Mouse (Mus musculus): ENCODE results near the gene Asic2. TPM values are rescaled to one million over a fixed set of nuclear protein-coding genes. Genes with fewer than 3 reads are reported as not detected.

Gene Asic2
- total and polyA plus RNA-seq, 3 experiments, result not detected

- Histone ChIP-seq H3K79me2 (ENCODE audit: control insufficient read depth, insufficient read depth, low read length, poor library complexity) (no peaks in the 10 kb centered on the region), H3K4me1 (ENCODE audit: control insufficient read depth in 1 of 2, insufficient read depth in 2 of 2, low read length in 2 of 2) (no peaks in the 10 kb centered on the region), H3K27ac (ENCODE audit: control insufficient read depth, low read depth, low read length) (no peak overlapping the region), H3K27me3 (ENCODE audit: control insufficient read depth in 1 of 2, insufficient read depth in 2 of 2, low read length in 2 of 2) (no peaks in the 10 kb centered on the region), H3K9ac (ENCODE audit: control insufficient read depth, low read depth, low read length, poor library complexity, severe bottlenecking) (no peak overlapping the region), H3K4me3 (ENCODE audit: control insufficient read depth in 1 of 2, insufficient read depth in 1 of 2, low read depth in 2 of 2, low read length in 2 of 2) (no peak overlapping the region), H3K9me3 (replicated peaks; ENCODE audit: insufficient read depth, low read length) (no peaks in the 10 kb centered on the region), H3K36me3 (ENCODE audit: control insufficient read depth in 1 of 2, insufficient read depth in 2 of 2, low read length in 2 of 2) (no peaks in the 10 kb centered on the region)
- TF ChIP-seq ZKSCAN1 (IDR thresholded peaks at IDR 0.05; ENCODE audit: low read depth, low read length) (no peak), TBP (IDR thresholded peaks at IDR 0.05; ENCODE audit: low read depth, low read length) (no peak), BHLHE40 (IDR thresholded peaks at IDR 0.05; ENCODE audit: borderline replicate concordance, low read depth, low read length) (no peak), ZNF384 (IDR thresholded peaks at IDR 0.05; ENCODE audit: low read depth, low read length) (no peak), JUND (IDR thresholded peaks at IDR 0.05; ENCODE audit: low read depth, low read length) (no peak), NELFE (IDR thresholded peaks at IDR 0.05; ENCODE audit: low read depth, low read length) (no peak), E2F4 (IDR thresholded peaks at IDR 0.05; ENCODE audit: borderline replicate concordance, low read depth, low read length) (no peak), EP300 (IDR thresholded peaks at IDR 0.05; ENCODE audit: low read depth in 1 of 2, low read length in 2 of 2) (no peak)
- DNase-seq (ENCODE audit: low read depth, low spot score), result no peak
Measured at GRCm38 (mm10) chr11:81647828-81648227, 320.4 kb downstream of the Asic2 start.

- Histone ChIP-seq H3K9ac (ENCODE audit: control insufficient read depth, low read depth, low read length, poor library complexity, severe bottlenecking) (no peak overlapping the region), H3K4me3 (ENCODE audit: control insufficient read depth in 1 of 2, insufficient read depth in 1 of 2, low read depth in 2 of 2, low read length in 2 of 2) (no peak overlapping the region), H3K9me3 (replicated peaks; ENCODE audit: insufficient read depth, low read length) (no peaks in the 10 kb centered on the region), H3K79me2 (ENCODE audit: control insufficient read depth, insufficient read depth, low read length, poor library complexity) (no peaks in the 10 kb centered on the region), H3K27ac (ENCODE audit: control insufficient read depth, low read depth, low read length) (no peak overlapping the region), H3K27me3 (ENCODE audit: control insufficient read depth in 1 of 2, insufficient read depth in 2 of 2, low read length in 2 of 2) (no peaks in the 10 kb centered on the region), H3K36me3 (ENCODE audit: control insufficient read depth in 1 of 2, insufficient read depth in 2 of 2, low read length in 2 of 2) (no peaks in the 10 kb centered on the region), H3K4me1 (ENCODE audit: control insufficient read depth in 1 of 2, insufficient read depth in 2 of 2, low read length in 2 of 2) (no peaks in the 10 kb centered on the region)
- no peak for TF ChIP-seq RAD21 (IDR thresholded peaks at IDR 0.05; ENCODE audit: low read depth, low read length)
- no peak for TF ChIP-seq POLR2AphosphoS2 (IDR thresholded peaks at IDR 0.05; ENCODE audit: low read length)
- no peak for TF ChIP-seq MAX (IDR thresholded peaks at IDR 0.05; ENCODE audit: low read length)
- peak in 1 of 3 experiments; percentile 3; a peak in 1 of 6 replicates for TF ChIP-seq CTCF (IDR thresholded peaks at IDR 0.05 in 2 of 3, conservative IDR thresholded peaks at IDR 0.05 in 1 of 3; ENCODE audit: control insufficient read depth in 1 of 3, insufficient read depth in 1 of 3, low read depth in 2 of 3, low read length in 3 of 3, poor library complexity in 1 of 3, severe bottlenecking in 1 of 3)
- TF ChIP-seq HCFC1 (IDR thresholded peaks at IDR 0.05; ENCODE audit: low read depth, low read length), result no peak
- DNase-seq (ENCODE audit: low read depth, low spot score), result no peak
Measured at GRCm38 (mm10) chr11:81645549-81645948, 322.7 kb downstream of the Asic2 start.

- Histone ChIP-seq H3K27ac (ENCODE audit: control insufficient read depth, low read depth, low read length) (no peak overlapping the region), H3K27me3 (ENCODE audit: control insufficient read depth in 1 of 2, insufficient read depth in 2 of 2, low read length in 2 of 2) (no peaks in the 10 kb centered on the region), H3K9ac (ENCODE audit: control insufficient read depth, low read depth, low read length, poor library complexity, severe bottlenecking) (no peak overlapping the region), H3K4me1 (ENCODE audit: control insufficient read depth in 1 of 2, insufficient read depth in 2 of 2, low read length in 2 of 2) (no peaks in the 10 kb centered on the region), H3K79me2 (ENCODE audit: control insufficient read depth, insufficient read depth, low read length, poor library complexity) (no peaks in the 10 kb centered on the region), H3K9me3 (replicated peaks; ENCODE audit: insufficient read depth, low read length) (no peaks in the 10 kb centered on the region), H3K36me3 (ENCODE audit: control insufficient read depth in 1 of 2, insufficient read depth in 2 of 2, low read length in 2 of 2) (no peaks in the 10 kb centered on the region), H3K4me3 (ENCODE audit: control insufficient read depth in 1 of 2, insufficient read depth in 1 of 2, low read depth in 2 of 2, low read length in 2 of 2) (no peak overlapping the region)
- TF ChIP-seq UBTF (IDR thresholded peaks at IDR 0.05; ENCODE audit: borderline replicate concordance, insufficient read depth, low read depth, low read length) (no peak), GABPA (IDR thresholded peaks at IDR 0.05; ENCODE audit: low read depth, low read length) (no peak), SMC3 (IDR thresholded peaks at IDR 0.05; ENCODE audit: low read depth, low read length) (no peak), RAD21 (IDR thresholded peaks at IDR 0.05; ENCODE audit: low read depth, low read length) (no peak), POLR2AphosphoS5 (IDR thresholded peaks at IDR 0.05; ENCODE audit: borderline replicate concordance, low read depth, low read length) (no peak), USF2 (IDR thresholded peaks at IDR 0.05; ENCODE audit: borderline replicate concordance in 1 of 2, insufficient read depth in 1 of 2, low read depth in 1 of 2, low read length in 2 of 2) (no peak), ZC3H11A (IDR thresholded peaks at IDR 0.05; ENCODE audit: low read depth, low read length) (no peak), MAZ (IDR thresholded peaks at IDR 0.05; ENCODE audit: low read depth, low read length) (no peak), KAT2A (conservative IDR thresholded peaks at IDR 0.05; ENCODE audit: low read depth, low read length) (no peak), JUND (IDR thresholded peaks at IDR 0.05; ENCODE audit: low read depth, low read length) (no peak), SIN3A (IDR thresholded peaks at IDR 0.05; ENCODE audit: low read length) (no peak)
- DNase-seq (ENCODE audit: low read depth, low spot score), result no peak
Measured at GRCm38 (mm10) chr11:81636356-81636755, 331.9 kb downstream of the Asic2 start.
